Mouse (Mus musculus): ENCODE measurements around the gene Hoxa11. TPM values are rescaled to one million over a fixed set of nuclear protein-coding genes. Genes with fewer than 3 reads are reported as not detected.

Hoxa11 gene
- polyA plus RNA-seq (2012), result not detected in 2 replicates

- TF ChIP-seq GATA1 (IDR thresholded peaks at IDR 0.05; ENCODE audit: low read length), result no peak
Measured at GRCm38 (mm10) chr6:52245757-52246142, at the start of gene Hoxa11. Hoxa11 (minus strand) TSS chr6:52245810.

- TF ChIP-seq GATA1 (IDR thresholded peaks at IDR 0.05; ENCODE audit: low read length), result no peak
Measured at GRCm38 (mm10) chr6:52294616-52295015, 49.0 kb upstream of the Hoxa11 start.

GRCm38 (mm10) chr6:52292328-52292727 lies 46.7 kb upstream of the Hoxa11 start:
- TF ChIP-seq GATA1 (IDR thresholded peaks at IDR 0.05; ENCODE audit: low read length), result no peak

- no peak for TF ChIP-seq GATA1 (IDR thresholded peaks at IDR 0.05; ENCODE audit: low read length)
Measured at GRCm38 (mm10) chr6:52291021-52291860, 45.6 kb upstream of the Hoxa11 start.

- TF ChIP-seq GATA1 (IDR thresholded peaks at IDR 0.05; ENCODE audit: low read length), result no peak
Measured at GRCm38 (mm10) chr6:52290186-52290585, 44.6 kb upstream of the Hoxa11 start.

GRCm38 (mm10) chr6:52283896-52284295 lies 38.3 kb upstream of the Hoxa11 start:
- no peak for TF ChIP-seq GATA1 (IDR thresholded peaks at IDR 0.05; ENCODE audit: low read length)

GRCm38 (mm10) chr6:52281084-52281483 lies 35.5 kb upstream of the Hoxa11 start:
- TF ChIP-seq GATA1 (IDR thresholded peaks at IDR 0.05; ENCODE audit: low read length), result no peak

GRCm38 (mm10) chr6:52276920-52277319 lies 31.3 kb upstream of the Hoxa11 start:
- TF ChIP-seq GATA1 (IDR thresholded peaks at IDR 0.05; ENCODE audit: low read length), result no peak

- no peak for TF ChIP-seq GATA1 (IDR thresholded peaks at IDR 0.05; ENCODE audit: low read length)
Measured at GRCm38 (mm10) chr6:52276382-52276781, 30.8 kb upstream of the Hoxa11 start.

- TF ChIP-seq GATA1 (IDR thresholded peaks at IDR 0.05; ENCODE audit: low read length), result no peak
Measured at GRCm38 (mm10) chr6:52275563-52276280, 30.1 kb upstream of the Hoxa11 start.

- no peak for TF ChIP-seq GATA1 (IDR thresholded peaks at IDR 0.05; ENCODE audit: low read length)
Measured at GRCm38 (mm10) chr6:52274576-52274975, 29.0 kb upstream of the Hoxa11 start.

GRCm38 (mm10) chr6:52273656-52274280 lies 28.2 kb upstream of the Hoxa11 start:
- no peak for TF ChIP-seq GATA1 (IDR thresholded peaks at IDR 0.05; ENCODE audit: low read length)

- no peak for TF ChIP-seq GATA1 (IDR thresholded peaks at IDR 0.05; ENCODE audit: low read length)
Measured at GRCm38 (mm10) chr6:52272766-52273655, 27.4 kb upstream of the Hoxa11 start.

GRCm38 (mm10) chr6:52270494-52271480 lies 25.2 kb upstream of the Hoxa11 start:
- no peak for TF ChIP-seq GATA1 (IDR thresholded peaks at IDR 0.05; ENCODE audit: low read length)
